Mouse (Mus musculus) small intestine, adult 2 months (tissue): ENCODE measurements around the gene Selenot.

Source experiments
- CTCF ChIP-seq: fragments of 200-500 bp; IDR thresholded peaks from 2 replicates; pipeline ENCODE4 v1.5.1; 2012; ENCODE audit warnings: low read depth, mild to moderate bottlenecking, control low read depth, inconsistent platforms, low read length, moderate library complexity, mixed read lengths; ENCODE audit not compliant: insufficient replicate concordance, insufficient read length; ENCODE audit errors: extremely low read depth
- POLR2A ChIP-seq: fragments of 200-500 bp; IDR thresholded peaks from 2 replicates; pipeline ENCODE4 v1.6.1; 2012; ENCODE audit warnings: low read depth, mild to moderate bottlenecking, control low read depth, inconsistent platforms, low read length, moderate library complexity

GRCm38 (mm10) chr3:58570821-58571220, 5.6 kb upstream of the Selenot start:
- TF ChIP-seq POLR2A (no peak), CTCF (no peak)
